Mouse (Mus musculus) kidney, embryonic 14.5 days (tissue): Measurements from ENCODE around the gene Aff3. TPM values are rescaled to one million over a fixed set of nuclear protein-coding genes. Genes with fewer than 3 reads are reported as not detected.

Source experiments
- ATAC-seq: fragments of 200-750 bp; cut with Nextera tagmentation; 2 replicates; pipeline ENCODE4 v1.8.0; 2017; ENCODE audit warnings: moderate number of reproducible peaks, mild to moderate bottlenecking, moderate TSS enrichment, moderate library complexity; ENCODE audit not compliant: low FRiP score, low TSS enrichment
- H3K27ac ChIP-seq: fragments of 300-500 bp; sonication (generic); 2 replicates; pipeline ENCODE4 v1.5.1; 2014; ENCODE audit warnings: low read depth, mild to moderate bottlenecking, low read length, moderate library complexity, mixed read lengths
- H3K27me3 ChIP-seq: fragments of 300-500 bp; sonication (generic); 2 replicates; pipeline ENCODE4 v1.6.1; 2014; ENCODE audit warnings: mild to moderate bottlenecking, low read length; ENCODE audit not compliant: control insufficient read depth, insufficient read depth
- H3K36me3 ChIP-seq: fragments of 300-500 bp; sonication (generic); 2 replicates; pipeline ENCODE4 v1.6.1; 2014; ENCODE audit warnings: low read length, mixed read lengths; ENCODE audit not compliant: control insufficient read depth, insufficient read depth
- H3K4me1 ChIP-seq: fragments of 300-500 bp; sonication (generic); 2 replicates; pipeline ENCODE4 v1.6.1; 2014; ENCODE audit warnings: low read length, mixed read lengths; ENCODE audit not compliant: control insufficient read depth, insufficient read depth
- H3K4me2 ChIP-seq: fragments of 300-500 bp; sonication (generic); replicated peaks from 2 replicates; pipeline ENCODE4 v1.6.1; 2014; ENCODE audit warnings: low read depth, mild to moderate bottlenecking, low read length
- H3K4me3 ChIP-seq: fragments of 300-500 bp; sonication (generic); 2 replicates; pipeline ENCODE4 v1.5.1; 2014; ENCODE audit warnings: mild to moderate bottlenecking, low read length
- H3K9ac ChIP-seq: fragments of 300-500 bp; sonication (generic); 2 replicates; pipeline ENCODE4 v1.6.1; 2014; ENCODE audit warnings: low read depth, mild to moderate bottlenecking, low read length, moderate library complexity
- H3K9me3 ChIP-seq: fragments of 300-500 bp; sonication (generic); 2 replicates; pipeline ENCODE4 v1.6.1; 2016; ENCODE audit warnings: low read length; ENCODE audit not compliant: control insufficient read depth
- WGBS: fragments of 180-500 bp; shearing (Covaris S2); extraction: QIAGEN DNeasy Blood & Tissue Kit; methylation state at CpG from one replicate; pipeline ENCODE4 v1.1.7; 2014; 5-methylcytosine and 5-hydroxymethylcytosine counted together
- polyA plus RNA-seq: library from polyadenylated mRNA; unstranded; fragments of >200 nt; fragmentation: Nextera tagmentation; extraction: Ambion mirVana; gene quantifications from 2 replicates; pipeline ENCODE4 v1.2.1, GENCODE M21; 2014

Gene Aff3
- polyA plus RNA-seq, 1 experiment from 2014 or later, result 11.9 TPM

- Histone ChIP-seq H3K9ac (no peak overlapping the region), H3K36me3 (no peaks in the 10 kb centered on the region), H3K9me3 (no peaks in the 10 kb centered on the region), H3K27me3 (no peaks in the 10 kb centered on the region), H3K4me3 (no peak overlapping the region), H3K4me2 (no peak overlapping the region), H3K27ac (no peak overlapping the region), H3K4me1 (no peaks in the 10 kb centered on the region)
- ATAC-seq, result no peak
- WGBS, result 81% methylated on average over 5 of the region's 5 CpGs
Observed at GRCm38 (mm10) chr1:38639669-38640068, 25.1 kb downstream of the Aff3 start.

DNA sequence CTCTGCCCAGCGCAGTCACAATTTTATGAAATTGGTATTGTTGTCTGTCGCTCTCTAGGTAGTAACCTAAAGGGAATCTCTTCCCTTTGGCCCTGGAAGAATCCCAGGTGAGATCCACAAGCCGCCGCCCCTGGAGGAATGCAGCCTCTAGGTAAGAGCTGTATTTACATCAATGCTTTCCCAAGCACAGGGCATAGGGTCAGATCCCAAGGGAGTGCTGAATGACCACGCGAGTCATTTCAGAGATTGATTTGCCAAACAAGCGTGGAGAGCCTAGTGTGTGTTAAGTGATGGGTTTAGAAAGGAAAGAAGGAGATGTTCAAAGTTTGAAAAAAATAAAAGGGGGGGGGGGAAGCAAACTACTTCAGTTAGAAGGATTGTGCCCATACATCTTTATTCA lies 29.2 kb downstream of the Aff3 start:
- Histone ChIP-seq H3K27me3 (peaks cover 5% of the 10 kb centered on the region; the same call in 1 of the 2 replicates), H3K27ac (no peak overlapping the region), H3K9me3 (no peaks in the 10 kb centered on the region), H3K4me3 (no peak overlapping the region), H3K36me3 (no peaks in the 10 kb centered on the region), H3K4me1 (peaks cover 2% of the 10 kb centered on the region; the same call in 1 of the 2 replicates), H3K4me2 (no peak overlapping the region), H3K9ac (no peak overlapping the region)
- ATAC-seq, result no peak
- 56% methylated on average over 7 of the region's 7 CpGs for WGBS

GRCm38 (mm10) chr1:38634081-38634480 lies 30.7 kb downstream of the Aff3 start:
- 89% methylated on average over 7 of the region's 7 CpGs for WGBS
- Histone ChIP-seq H3K4me3 (no peak overlapping the region), H3K9me3 (no peaks in the 10 kb centered on the region), H3K9ac (no peak overlapping the region), H3K4me1 (peaks cover 2% of the 10 kb centered on the region; the same call in 1 of the 2 replicates), H3K4me2 (no peak overlapping the region), H3K27me3 (peaks cover 5% of the 10 kb centered on the region; the same call in 1 of the 2 replicates), H3K36me3 (no peaks in the 10 kb centered on the region), H3K27ac (no peak overlapping the region)
- no peak for ATAC-seq

GRCm38 (mm10) chr1:38632461-38633180 lies 32.1 kb downstream of the Aff3 start:
- Histone ChIP-seq H3K27me3 (peaks cover 5% of the 10 kb centered on the region; the same call in 1 of the 2 replicates), H3K9ac (no peak overlapping the region), H3K4me1 (peaks cover 13% of the 10 kb centered on the region), H3K4me2 (no peak overlapping the region), H3K36me3 (no peaks in the 10 kb centered on the region), H3K9me3 (no peaks in the 10 kb centered on the region), H3K27ac (no peak overlapping the region), H3K4me3 (no peak overlapping the region)
- ATAC-seq, result no peak
- WGBS, result 81% methylated on average over 16 of the region's 16 CpGs

- Histone ChIP-seq H3K4me1 (peaks cover 13% of the 10 kb centered on the region), H3K27ac (no peak overlapping the region), H3K9ac (no peak overlapping the region), H3K27me3 (peaks cover 5% of the 10 kb centered on the region; the same call in 1 of the 2 replicates), H3K4me3 (no peak overlapping the region), H3K36me3 (no peaks in the 10 kb centered on the region), H3K4me2 (no peak overlapping the region), H3K9me3 (no peaks in the 10 kb centered on the region)
- ATAC-seq, result no peak
- 14% methylated on average over 7 of the region's 7 CpGs for WGBS
Observed at GRCm38 (mm10) chr1:38631501-38632279, 33.1 kb downstream of the Aff3 start.

- WGBS, result 29% methylated on average over 11 of the region's 11 CpGs
- Histone ChIP-seq H3K27me3 (peaks cover 5% of the 10 kb centered on the region; the same call in 1 of the 2 replicates), H3K27ac (peak overlapping the region; percentile 96; the same call in 1 of the 2 replicates), H3K9ac (no peak overlapping the region; the same call in 1 of the 2 replicates), H3K36me3 (no peaks in the 10 kb centered on the region), H3K4me2 (no peak overlapping the region), H3K4me3 (no peak overlapping the region), H3K9me3 (no peaks in the 10 kb centered on the region), H3K4me1 (peaks cover 25% of the 10 kb centered on the region)
- no peak for ATAC-seq
Observed at GRCm38 (mm10) chr1:38628901-38629585, 35.7 kb downstream of the Aff3 start.

GRCm38 (mm10) chr1:38628426-38628825 lies 36.3 kb downstream of the Aff3 start:
- peaks cover 5% of the 10 kb centered on the region; the same call in 1 of the 2 replicates for H3K27me3 ChIP-seq
- H3K9me3 ChIP-seq, result no peaks in the 10 kb centered on the region
- 37% methylated on average over 8 of the region's 8 CpGs for WGBS
- H3K4me1 ChIP-seq, result peaks cover 25% of the 10 kb centered on the region
- H3K36me3 ChIP-seq, result no peaks in the 10 kb centered on the region
- peak overlapping the region; percentile 96; the same call in 1 of the 2 replicates for H3K27ac ChIP-seq
- no peak overlapping the region for H3K4me3 ChIP-seq
- H3K9ac ChIP-seq, result no peak overlapping the region
- H3K4me2 ChIP-seq, result peak overlapping the region; percentile 86
- peak; percentile 25; the same call in 1 of the 2 replicates for ATAC-seq

GRCm38 (mm10) chr1:38627683-38628361 lies 36.9 kb downstream of the Aff3 start:
- H3K27me3 ChIP-seq, result peaks cover 5% of the 10 kb centered on the region; the same call in 1 of the 2 replicates
- peak; percentile 77 for ATAC-seq
- H3K9ac ChIP-seq, result peak overlapping the region; percentile 85
- no peaks in the 10 kb centered on the region for H3K9me3 ChIP-seq
- peak overlapping the region; percentile 96 for H3K27ac ChIP-seq
- H3K36me3 ChIP-seq, result no peaks in the 10 kb centered on the region
- peak overlapping the region; percentile 86 for H3K4me2 ChIP-seq
- H3K4me3 ChIP-seq, result peak overlapping the region; percentile 89
- H3K4me1 ChIP-seq, result peaks cover 25% of the 10 kb centered on the region
- under 1% methylated on average over 42 of the region's 42 CpGs for WGBS
